In genomic region chr2:125792879-125793261, GRCm38 (mm10) we compare ENCODE assay signal across 14 mouse cellular contexts. TPM values are rescaled to one million over a fixed set of nuclear protein-coding genes. Genes with fewer than 3 reads are reported as not detected.
DNase-seq lines count a peak whose midpoint lies in the region; ATAC-seq lines count a peak whose summit lies in the region.
"Had no signal": no experiment of that assay in that cellular context is flagged by ENCODE, and none has a peak within 500 bp of the region (broad histone marks: within the 10 kb centered on the region; RNA-seq: fewer than 3 reads in every experiment).

No protein-coding gene starts in this region.

- 79% methylated on average over 11 of the region's 11 CpGs for WGBS in lung, embryonic 15.5 days

- ATAC-seq in lung, embryonic 15.5 days (ENCODE audit: borderline replicate concordance, extremely low read depth, low FRiP score, low TSS enrichment) = no peak
- ATAC-seq in megakaryocyte-erythroid progenitor cell, adult 5-6 weeks (replicated peaks; ENCODE audit: low FRiP score, low TSS enrichment, poor library complexity, severe bottlenecking) = no peak
- ATAC-seq: midbrain, embryonic 13.5 days had no signal

- H3K27ac ChIP-seq in lung, embryonic 15.5 days = peak overlapping the region; percentile 59; the same call in 1 of the 2 replicates
- H3K27ac ChIP-seq: embryonic facial prominence, embryonic 12.5 days; layer of hippocampus, adult 2 months; liver, embryonic 13.5 days; midbrain, embryonic 13.5 days had no signal

- no peaks in the 10 kb centered on the region for H3K27me3 ChIP-seq in lung, embryonic 15.5 days
- H3K27me3 ChIP-seq: embryonic facial prominence, embryonic 12.5 days; liver, embryonic 13.5 days; midbrain, embryonic 13.5 days had no signal

- no peak overlapping the region for H3K9ac ChIP-seq in lung, embryonic 15.5 days
- H3K9ac ChIP-seq: embryonic facial prominence, embryonic 12.5 days; liver, embryonic 13.5 days; midbrain, embryonic 13.5 days had no signal

- H3K36me3 ChIP-seq in lung, embryonic 15.5 days = no peaks in the 10 kb centered on the region
- H3K36me3 ChIP-seq: embryonic facial prominence, embryonic 12.5 days; liver, embryonic 13.5 days; midbrain, embryonic 13.5 days had no signal

- peaks cover 11% of the 10 kb centered on the region; the same call in 1 of the 2 replicates for H3K4me1 ChIP-seq in lung, embryonic 15.5 days
- H3K4me1 ChIP-seq: embryonic facial prominence, embryonic 12.5 days; midbrain, embryonic 13.5 days had no signal

- no peaks in the 10 kb centered on the region for H3K9me3 ChIP-seq in lung, embryonic 15.5 days
- H3K9me3 ChIP-seq: embryonic facial prominence, embryonic 12.5 days; liver, embryonic 13.5 days; midbrain, embryonic 13.5 days had no signal

- H3K4me2 ChIP-seq in lung, embryonic 15.5 days = no peak overlapping the region
- H3K4me2 ChIP-seq: embryonic facial prominence, embryonic 12.5 days; liver, embryonic 13.5 days; midbrain, embryonic 13.5 days had no signal

- peak; percentile 10 for DNase-seq in left cerebral cortex, postnatal 4 days
- no peak for DNase-seq in left cerebral cortex, postnatal 14 days (ENCODE audit: low spot score in 2 of 2)
- peak; percentile 92 for DNase-seq in NIH3T3 (ENCODE audit: low read depth)
- DNase-seq in gastrocnemius, postnatal 4 days (ENCODE audit: low spot score in 2 of 2) = no peak
- DNase-seq in testis, postnatal 14 days (ENCODE audit: low spot score) = no peak
- DNase-seq: adrenal gland, postnatal 10 days; heart, postnatal 14 days; liver, embryonic 13.5 days; right cerebral cortex, postnatal 14 days had no signal

- no peak overlapping the region for H3K4me3 ChIP-seq in lung, embryonic 15.5 days
- H3K4me3 ChIP-seq: embryonic facial prominence, embryonic 12.5 days; layer of hippocampus, adult 2 months; liver, embryonic 13.5 days; midbrain, embryonic 13.5 days had no signal

- intact Hi-C loops in left cerebral cortex, postnatal 4 days (cut with DNase I) = no loop called here
- intact Hi-C loops in left cerebral cortex, postnatal 14 days (cut with DNase I) = no loop called here

RNA-seq across cellular contexts. Expression of gene Secisbp2l, which starts 10.2 kb away (rescaled TPM):
- 10 to 100 TPM; 79.1 to 79.8 TPM for total RNA-seq in left cerebral cortex, postnatal 4 days (2021)
- 100 to 1,000 TPM; 115 to 117 TPM for total RNA-seq in left cerebral cortex, postnatal 14 days (2021)
- 17.1 and 17.8 TPM in 2 replicates for polyA plus RNA-seq in lung, embryonic 15.5 days (2015; fragmentation: Nextera tagmentation; extraction: Ambion mirVana)
- 10 to 100 TPM; 42.5 to 50.8 TPM for total RNA-seq in gastrocnemius, postnatal 4 days (2021)
- 10.5 and 18.0 TPM in 2 replicates for total RNA-seq in megakaryocyte-erythroid progenitor cell, adult 5-6 weeks (2014; fragmentation: Nextera tagmentation)
- 11.5 and 13.8 TPM in 2 replicates for total RNA-seq in megakaryocyte-erythroid progenitor cell, adult 5-6 weeks (2017)

Comparison
In these comparisons a context has a peak if more than half of its experiments do, and no peak if none do; other contexts are left out.
1. DNase-seq: peak in left cerebral cortex, postnatal 4 days (single experiment) and NIH3T3 (single experiment); none in left cerebral cortex, postnatal 14 days (0 of 2), gastrocnemius, postnatal 4 days (0 of 2) and testis, postnatal 14 days (single experiment).